Mouse (Mus musculus) heart, embryonic 14.5 days (tissue): Measurements from ENCODE around the gene 4930556J24Rik. TPM values are rescaled to one million over a fixed set of nuclear protein-coding genes. Genes with fewer than 3 reads are reported as not detected.

ENCODE experiments used
- ATAC-seq: fragments of 200-750 bp; cut with Nextera tagmentation; 2 replicates; pipeline ENCODE4 v1.8.0; 2017; ENCODE audit warnings: low read depth, moderate TSS enrichment; ENCODE audit not compliant: insufficient number of reproducible peaks, insufficient read depth, low FRiP score
- H3K27ac ChIP-seq, 2 experiments: fragments of 200-500 bp in 1 of 2; fragments of 300-500 bp in 1 of 2; sonication (generic) in 1 of 2; replicated peaks in 1 of 2; 2 replicates each; pipeline ENCODE4 v1.5.1; 2012 to 2014; ENCODE audit warnings: low read depth in 2 of 2, low read length in 2 of 2, control low read depth in 1 of 2, mild to moderate bottlenecking in 1 of 2, mixed read lengths in 1 of 2; ENCODE audit not compliant: control insufficient read depth in 1 of 2, insufficient read depth in 1 of 2
- H3K27me3 ChIP-seq: fragments of 300-500 bp; sonication (generic); 2 replicates; pipeline ENCODE4 v1.6.1; 2014; ENCODE audit warnings: mild to moderate bottlenecking, low read length, control low read depth; ENCODE audit not compliant: control insufficient read depth, insufficient read depth
- H3K36me3 ChIP-seq: fragments of 300-500 bp; sonication (generic); 2 replicates; pipeline ENCODE4 v1.6.1; 2014; ENCODE audit warnings: mild to moderate bottlenecking, control low read depth, low read length, mixed read lengths; ENCODE audit not compliant: control insufficient read depth, insufficient read depth
- H3K4me1 ChIP-seq, 2 experiments: fragments of 200-500 bp in 1 of 2; fragments of 300-500 bp in 1 of 2; sonication (generic) in 1 of 2; 2 replicates each; pipeline ENCODE4 v1.6.1; 2012 to 2014; ENCODE audit warnings: low read length in 2 of 2, control low read depth in 1 of 2, mixed read lengths in 1 of 2; ENCODE audit not compliant: control insufficient read depth in 2 of 2, insufficient read depth in 2 of 2
- H3K4me2 ChIP-seq: fragments of 300-500 bp; sonication (generic); 2 replicates; pipeline ENCODE4 v1.6.1; 2014; ENCODE audit warnings: mild to moderate bottlenecking, low read length
- H3K4me3 ChIP-seq, 2 experiments: fragments of 200-500 bp in 1 of 2; fragments of 300-500 bp in 1 of 2; sonication (generic) in 1 of 2; 2 replicates each; pipeline ENCODE4 v1.5.1; 2012 to 2014; ENCODE audit warnings: low read length in 2 of 2, mild to moderate bottlenecking in 2 of 2, control low read depth in 1 of 2, low read depth in 1 of 2, moderate library complexity in 1 of 2; ENCODE audit not compliant: control insufficient read depth in 1 of 2, insufficient read depth in 1 of 2
- H3K9ac ChIP-seq: fragments of 300-500 bp; sonication (generic); 2 replicates; pipeline ENCODE4 v1.6.1; 2014; ENCODE audit warnings: mild to moderate bottlenecking, low read length
- H3K9me3 ChIP-seq: fragments of 300-500 bp; sonication (generic); 2 replicates; pipeline ENCODE4 v1.6.1; 2016; ENCODE audit warnings: low read length, control low read depth; ENCODE audit not compliant: control insufficient read depth
- WGBS: fragments of 180-500 bp; shearing (Covaris S2); extraction: QIAGEN DNeasy Blood & Tissue Kit; methylation state at CpG from one replicate; pipeline ENCODE4 v1.1.7; 2014; 5-methylcytosine and 5-hydroxymethylcytosine counted together
- polyA plus RNA-seq: library from polyadenylated mRNA; unstranded; fragments of >200 nt; fragmentation: Nextera tagmentation; extraction: Ambion mirVana; gene quantifications from 2 replicates; pipeline ENCODE4 v1.2.1, GENCODE M21; 2014

4930556J24Rik gene
- polyA plus RNA-seq, 1 experiment from 2014 or later = not detected

- Histone ChIP-seq H3K9me3 (no peaks in the 10 kb centered on the region), H3K9ac (peak overlapping the region; percentile 41; the same call in 1 of the 2 replicates), H3K4me1 (peaks cover 29 to 34% of the 10 kb centered on the region in 2 experiments), H3K36me3 (peaks cover 9% of the 10 kb centered on the region; the same call in 1 of the 2 replicates), H3K4me2 (peak overlapping the region; percentile 96), H3K27ac (peak overlapping the region; percentile 3 to 35; a peak in 2 of 4 replicates), H3K4me3 (no peak overlapping the region), H3K27me3 (no peaks in the 10 kb centered on the region)
- no peak for ATAC-seq
- 37% methylated on average over 5 of the region's 5 CpGs for WGBS
Observed at GRCm38 (mm10) chr11:3910513-3911310, 65.9 kb downstream of the 4930556J24Rik start.

GRCm38 (mm10) chr11:3909236-3909635 lies 67.3 kb downstream of the 4930556J24Rik start:
- H3K27ac ChIP-seq = no peak overlapping the region
- peaks cover 14% of the 10 kb centered on the region; the same call in 1 of the 2 replicates for H3K36me3 ChIP-seq
- no peaks in the 10 kb centered on the region for H3K27me3 ChIP-seq
- no peak overlapping the region for H3K4me2 ChIP-seq
- H3K9ac ChIP-seq = no peak overlapping the region
- WGBS = 89% methylated on average over 4 of the region's 4 CpGs
- ATAC-seq = no peak
- H3K9me3 ChIP-seq = no peaks in the 10 kb centered on the region
- no peak overlapping the region for H3K4me3 ChIP-seq
- H3K4me1 ChIP-seq = peaks cover 29 to 33% of the 10 kb centered on the region in 2 experiments

- ATAC-seq = no peak
- H3K4me1 ChIP-seq = peaks cover 5 to 6% of the 10 kb centered on the region in 2 experiments; a peak in 3 of 4 replicates
- WGBS = 100% methylated on average over 1 of the region's 1 CpGs
- no peak overlapping the region for H3K27ac ChIP-seq
- H3K27me3 ChIP-seq = no peaks in the 10 kb centered on the region
- H3K9me3 ChIP-seq = no peaks in the 10 kb centered on the region
- no peak overlapping the region for H3K4me2 ChIP-seq
- H3K9ac ChIP-seq = no peak overlapping the region
- no peak overlapping the region for H3K4me3 ChIP-seq
- H3K36me3 ChIP-seq = peaks cover 14% of the 10 kb centered on the region; the same call in 1 of the 2 replicates
Observed at GRCm38 (mm10) chr11:3905446-3905845, 71.1 kb downstream of the 4930556J24Rik start.

DNA sequence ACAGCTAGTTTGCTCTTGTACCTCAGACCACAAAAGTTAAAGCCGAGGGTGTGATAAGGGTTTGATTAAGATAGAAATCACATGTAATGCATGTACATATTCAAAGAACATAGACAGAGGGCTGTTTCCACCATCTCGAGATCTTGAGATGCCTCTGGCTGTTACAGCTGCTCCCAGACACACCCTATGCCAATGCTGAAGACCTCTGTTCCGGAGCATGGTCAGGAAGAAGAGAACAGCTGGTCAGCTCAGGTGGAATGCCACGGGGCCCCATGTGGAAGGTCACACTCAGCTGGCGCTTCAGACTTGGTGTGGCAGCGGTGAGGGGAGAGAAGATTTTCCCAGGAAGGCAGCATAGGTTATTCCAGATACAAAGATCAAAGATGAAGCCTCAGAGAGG lies 71.9 kb downstream of the 4930556J24Rik start:
- no peak for ATAC-seq
- 82% methylated on average over 6 of the region's 6 CpGs for WGBS
- Histone ChIP-seq H3K4me2 (no peak overlapping the region), H3K4me3 (no peak overlapping the region), H3K27me3 (no peaks in the 10 kb centered on the region), H3K9ac (no peak overlapping the region), H3K27ac (no peak overlapping the region), H3K9me3 (no peaks in the 10 kb centered on the region), H3K36me3 (peaks cover 14% of the 10 kb centered on the region; the same call in 1 of the 2 replicates), H3K4me1 (peaks cover 3 to 6% of the 10 kb centered on the region in 2 experiments; a peak in 3 of 4 replicates)

- Histone ChIP-seq H3K27ac (no peak overlapping the region), H3K9ac (no peak overlapping the region), H3K4me1 (peaks cover 3 to 6% of the 10 kb centered on the region in 2 experiments; a peak in 3 of 4 replicates), H3K27me3 (no peaks in the 10 kb centered on the region), H3K9me3 (no peaks in the 10 kb centered on the region), H3K36me3 (peaks cover 23% of the 10 kb centered on the region; the same call in 1 of the 2 replicates), H3K4me3 (no peak overlapping the region), H3K4me2 (no peak overlapping the region)
- 73% methylated on average over 5 of the region's 5 CpGs for WGBS
- ATAC-seq = no peak
Observed at GRCm38 (mm10) chr11:3903046-3903445, 73.5 kb downstream of the 4930556J24Rik start.

- H3K27ac ChIP-seq = no peak overlapping the region
- ATAC-seq = no peak
- H3K9me3 ChIP-seq = no peaks in the 10 kb centered on the region
- no peaks in the 10 kb centered on the region for H3K27me3 ChIP-seq
- H3K9ac ChIP-seq = no peak overlapping the region
- H3K36me3 ChIP-seq = peaks cover 26% of the 10 kb centered on the region
- H3K4me3 ChIP-seq = no peak overlapping the region
- H3K4me1 ChIP-seq = peaks cover 3 to 6% of the 10 kb centered on the region in 2 experiments; a peak in 3 of 4 replicates
- 89% methylated on average over 3 of the region's 3 CpGs for WGBS
- no peak overlapping the region for H3K4me2 ChIP-seq
Observed at GRCm38 (mm10) chr11:3902516-3902915, 74.1 kb downstream of the 4930556J24Rik start.

DNA sequence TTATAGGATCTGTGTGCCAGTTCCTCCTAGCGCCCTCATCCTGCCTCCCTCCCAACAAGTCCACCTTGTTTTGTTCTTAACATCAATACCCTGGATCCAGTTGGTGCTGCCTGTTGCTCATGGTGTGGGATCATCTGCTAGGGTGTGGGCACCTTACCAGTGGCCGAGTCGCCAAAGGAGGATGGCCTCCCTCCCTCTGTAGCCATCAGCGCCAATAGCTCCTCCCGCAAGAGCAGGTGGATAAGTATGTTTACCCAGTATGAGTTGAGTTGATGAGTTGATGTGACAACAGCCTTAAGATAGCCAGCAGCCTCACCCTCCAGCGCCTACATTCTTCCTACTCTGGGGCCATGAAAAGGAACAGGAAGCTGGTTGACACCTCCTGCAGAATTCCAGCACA lies 76.3 kb downstream of the 4930556J24Rik start:
- 45% methylated on average over 6 of the region's 6 CpGs for WGBS
- Histone ChIP-seq H3K27ac (no peak overlapping the region), H3K9me3 (no peaks in the 10 kb centered on the region), H3K4me1 (peaks cover 3 to 15% of the 10 kb centered on the region in 2 experiments; a peak in 3 of 4 replicates), H3K4me3 (no peak overlapping the region), H3K4me2 (no peak overlapping the region), H3K9ac (no peak overlapping the region), H3K27me3 (no peaks in the 10 kb centered on the region), H3K36me3 (peaks cover 26% of the 10 kb centered on the region)
- no peak for ATAC-seq
